Mouse (Mus musculus): ENCODE results near the gene H2afx. TPM values are rescaled to one million over a fixed set of nuclear protein-coding genes. Genes with fewer than 3 reads are reported as not detected.

The H2afx gene
- polyA plus RNA-seq (2015; fragmentation: Nextera tagmentation; extraction: Ambion mirVana), result 62.3 and 83.5 TPM in 2 replicates

DNA sequence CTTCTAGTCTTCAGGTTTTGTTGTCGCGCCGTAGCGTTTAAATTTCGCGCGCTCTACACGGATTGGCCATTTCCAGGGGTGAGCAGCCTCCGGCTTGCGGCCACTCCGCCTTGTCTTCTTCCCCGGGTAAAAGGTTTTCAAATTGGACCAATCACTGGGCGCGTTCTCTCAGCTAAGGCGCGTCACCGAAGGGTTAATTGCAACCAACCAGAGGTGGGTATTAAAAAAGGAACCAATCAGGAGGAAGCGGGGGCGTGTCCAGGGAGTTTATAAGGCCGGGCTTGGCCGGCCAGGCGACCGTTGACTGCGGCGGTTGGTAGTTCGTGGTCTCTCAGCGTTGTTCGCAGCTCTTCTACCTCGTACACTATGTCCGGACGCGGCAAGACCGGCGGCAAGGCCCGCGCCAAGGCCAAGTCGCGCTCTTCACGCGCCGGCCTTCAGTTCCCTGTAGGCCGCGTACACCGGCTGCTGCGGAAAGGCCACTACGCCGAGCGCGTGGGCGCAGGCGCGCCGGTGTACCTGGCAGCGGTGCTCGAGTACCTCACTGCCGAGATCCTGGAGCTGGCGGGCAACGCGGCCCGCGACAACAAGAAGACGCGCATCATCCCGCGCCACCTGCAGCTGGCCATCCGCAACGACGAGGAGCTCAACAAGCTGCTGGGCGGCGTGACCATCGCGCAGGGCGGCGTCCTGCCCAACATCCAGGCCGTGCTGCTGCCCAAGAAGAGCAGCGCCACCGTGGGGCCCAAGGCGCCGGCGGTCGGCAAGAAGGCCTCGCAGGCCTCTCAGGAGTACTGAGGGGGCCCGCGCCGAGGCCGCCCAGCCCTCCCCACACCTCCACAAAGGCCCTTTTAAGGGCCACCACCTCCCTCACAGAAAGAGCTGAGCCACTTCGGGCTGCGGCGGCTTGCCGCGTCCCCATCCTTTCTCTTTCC, at the start of gene H2afx:
H2afx (plus strand) TSS at position 299 of the 935 bp plus-strand sequence.

DNA sequence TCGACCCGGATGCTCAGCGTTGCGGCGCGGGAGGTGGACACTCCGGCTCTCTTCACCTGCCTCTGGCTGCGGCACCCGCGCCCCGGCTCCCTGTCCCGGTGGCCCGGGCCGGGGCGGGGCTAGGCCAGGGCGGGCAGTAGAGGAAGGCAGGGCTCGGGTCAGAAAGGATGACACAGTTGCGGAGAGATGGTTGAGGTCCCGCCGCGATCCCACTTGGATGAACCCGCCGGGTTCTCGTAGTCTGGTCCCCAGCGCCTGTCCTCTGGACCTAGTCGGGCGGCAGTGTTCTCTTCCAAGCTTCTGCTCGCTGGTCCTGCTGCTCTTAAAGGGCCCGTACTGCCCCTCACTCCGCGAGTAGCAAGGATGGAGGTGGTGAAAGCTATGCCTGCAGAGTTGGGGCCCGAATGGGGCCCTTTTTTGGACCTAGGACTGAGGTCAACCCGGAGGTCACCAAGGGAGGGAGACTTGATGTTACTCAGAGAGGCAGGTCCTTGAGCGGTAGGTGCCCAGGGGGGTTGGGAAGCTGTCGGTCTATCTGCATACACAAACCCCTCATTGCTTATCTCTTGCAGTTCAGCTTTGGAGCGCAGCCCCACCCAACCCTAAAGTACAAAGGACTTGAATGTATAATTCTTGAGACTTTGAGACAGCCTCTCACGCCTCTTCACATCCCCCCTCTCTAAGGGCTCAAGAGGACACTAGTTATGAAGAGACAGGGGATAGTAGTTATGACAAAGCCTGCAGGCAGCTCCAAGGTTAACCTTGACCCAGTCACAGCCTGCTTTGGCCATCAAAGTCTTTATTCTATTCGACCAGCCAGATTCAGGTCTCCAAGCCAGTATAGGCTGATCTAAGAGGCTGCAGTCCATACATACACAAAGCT, 46.2 kb upstream of the H2afx start, which contains the start of gene Abcg4:
Abcg4 (minus strand) TSS at position 540 of the 883 bp plus-strand sequence.

DNA sequence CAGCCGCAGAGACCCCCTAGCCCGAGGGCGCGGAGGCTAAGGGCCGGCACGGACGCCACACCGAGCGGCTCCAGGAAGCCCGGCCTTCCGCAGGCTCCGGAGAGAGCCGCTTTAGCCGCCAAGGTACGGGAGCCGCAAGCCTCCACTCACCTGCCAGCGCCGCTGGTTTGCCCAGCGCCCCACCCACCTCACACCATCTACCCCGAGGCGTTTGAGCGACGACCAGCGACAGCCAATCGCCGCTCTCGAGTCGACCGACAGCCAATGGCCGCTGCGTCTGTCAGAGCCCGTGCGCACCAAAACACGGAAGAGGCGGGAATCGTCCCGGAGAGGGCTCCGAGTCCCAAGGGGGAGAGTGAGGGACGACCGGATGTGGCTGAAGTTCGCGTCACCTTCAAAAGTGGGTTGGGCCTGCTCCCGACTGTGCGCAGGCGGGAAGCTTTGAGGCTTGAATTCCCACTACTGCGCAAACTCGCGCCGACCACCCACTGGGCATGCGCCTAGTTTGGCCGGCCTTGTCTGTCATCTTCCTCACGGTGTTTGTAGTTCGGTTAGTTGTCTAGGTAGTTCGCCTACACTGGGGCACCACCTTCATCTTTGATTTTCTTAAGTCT, 28.9 kb upstream of the H2afx start, which contains the start of gene Hinfp:
Hinfp (minus strand) TSS at position 206 of the 614 bp plus-strand sequence.

DNA sequence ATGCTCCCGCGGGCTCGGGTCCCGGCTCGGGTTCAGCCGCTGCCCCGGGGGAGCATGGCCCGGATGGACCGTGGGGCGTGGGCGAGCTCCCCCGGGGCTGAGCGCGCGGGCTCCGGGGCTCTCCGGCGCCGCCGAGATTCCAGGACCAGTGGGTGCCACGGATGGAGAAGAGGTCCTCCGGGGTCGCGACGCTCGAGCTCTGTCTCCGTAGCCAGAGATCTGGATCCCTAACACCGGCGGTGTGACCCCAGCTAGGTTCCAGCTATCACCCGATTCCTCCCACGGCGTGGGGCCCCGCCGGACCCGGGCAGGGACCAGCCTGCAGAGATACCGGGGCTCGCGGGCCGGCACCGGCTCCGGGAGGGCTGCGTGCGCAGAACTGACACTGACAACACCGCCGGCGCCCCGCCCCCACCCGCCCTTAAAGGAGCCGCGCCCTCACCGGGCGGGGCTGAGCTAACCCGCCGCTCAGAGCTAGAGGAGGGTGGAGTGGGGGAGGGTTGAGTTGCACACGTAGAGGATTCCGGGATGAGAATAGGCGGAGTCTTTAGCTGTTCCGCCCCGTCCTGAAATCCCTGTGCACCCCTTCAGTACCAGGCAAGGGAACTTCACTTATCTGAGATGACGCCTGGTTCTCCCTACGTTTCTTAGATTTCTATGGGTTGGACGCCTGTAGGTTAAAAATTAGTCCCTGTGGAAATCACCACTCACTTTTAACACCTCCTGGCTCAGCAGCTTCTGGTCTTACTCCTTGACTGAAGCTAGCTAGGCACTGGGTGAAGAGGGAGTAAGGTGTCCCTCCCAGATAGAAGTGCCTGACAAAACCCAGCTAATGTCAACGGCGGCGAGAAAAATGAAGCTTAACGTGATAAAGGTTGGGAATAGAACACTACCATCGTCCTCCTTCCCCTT, 14.4 kb upstream of the H2afx start, which contains the start of gene C2cd2l:
C2cd2l (minus strand) TSS at position 399 of the 912 bp plus-strand sequence.

DNA sequence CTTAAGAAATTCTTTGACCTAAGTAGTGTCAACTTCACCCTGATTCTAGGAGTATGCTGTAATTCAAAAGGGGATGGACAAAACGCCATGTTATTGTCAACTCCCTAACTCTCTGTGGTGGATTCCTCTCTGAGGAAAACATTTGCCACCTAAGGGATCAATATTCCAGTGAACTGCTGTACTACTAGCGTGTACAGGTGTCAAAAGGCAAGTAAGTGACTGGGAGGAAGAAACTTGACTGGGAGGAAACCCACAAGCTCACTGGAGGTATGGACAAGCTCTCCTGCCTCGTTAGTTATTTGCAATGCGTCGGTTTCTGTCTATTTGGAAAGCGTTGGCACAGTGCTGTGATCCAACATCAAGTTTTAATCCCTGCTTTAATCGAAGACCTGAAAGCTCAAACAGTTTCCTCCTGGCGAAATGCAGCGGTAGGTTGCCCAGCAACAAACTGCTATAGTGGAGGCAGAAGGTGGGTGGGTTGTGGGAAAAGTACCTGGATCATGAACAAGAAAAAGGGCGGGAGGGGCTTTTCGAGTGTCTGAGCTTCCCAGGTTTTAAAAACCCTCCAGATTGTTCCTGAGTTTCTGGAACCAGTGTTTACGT, 8.6 kb upstream of the H2afx start, which contains the start of gene Dpagt1:
Dpagt1 (plus strand) TSS at position 252 of the 603 bp plus-strand sequence.

DNA sequence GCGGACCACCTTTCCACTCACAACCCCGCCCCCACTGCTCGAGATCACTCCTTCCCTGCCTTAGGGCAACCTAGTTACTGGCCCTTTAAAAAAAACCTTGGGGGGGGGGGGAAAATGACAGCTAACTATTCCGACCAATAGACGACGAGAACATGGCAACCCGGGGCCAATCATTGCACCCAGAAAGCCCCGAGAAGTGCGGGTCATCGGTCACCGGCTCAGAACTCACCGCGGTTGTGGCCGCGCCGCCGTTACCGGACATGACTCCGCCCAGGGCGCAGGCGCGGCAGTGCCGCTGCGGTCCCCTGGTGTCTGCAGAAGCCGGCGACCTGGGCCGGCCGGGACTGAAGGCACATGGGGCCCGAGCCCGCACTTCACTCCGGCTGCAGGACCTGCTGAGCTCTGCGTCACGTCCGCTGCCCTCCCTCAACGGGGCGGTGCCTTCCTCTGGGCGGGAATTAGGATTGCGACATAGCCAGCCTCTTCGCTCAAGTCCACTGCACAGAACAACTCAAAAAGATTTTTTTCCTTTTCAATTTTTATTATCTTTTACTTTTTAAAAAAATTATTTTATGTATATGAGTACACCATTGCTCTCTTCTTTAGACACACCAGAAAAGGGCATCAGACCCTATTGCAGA, 9.4 kb downstream of the H2afx start, which contains the start of gene Hmbs:
Hmbs (minus strand) TSS at position 448 of the 641 bp plus-strand sequence.

DNA sequence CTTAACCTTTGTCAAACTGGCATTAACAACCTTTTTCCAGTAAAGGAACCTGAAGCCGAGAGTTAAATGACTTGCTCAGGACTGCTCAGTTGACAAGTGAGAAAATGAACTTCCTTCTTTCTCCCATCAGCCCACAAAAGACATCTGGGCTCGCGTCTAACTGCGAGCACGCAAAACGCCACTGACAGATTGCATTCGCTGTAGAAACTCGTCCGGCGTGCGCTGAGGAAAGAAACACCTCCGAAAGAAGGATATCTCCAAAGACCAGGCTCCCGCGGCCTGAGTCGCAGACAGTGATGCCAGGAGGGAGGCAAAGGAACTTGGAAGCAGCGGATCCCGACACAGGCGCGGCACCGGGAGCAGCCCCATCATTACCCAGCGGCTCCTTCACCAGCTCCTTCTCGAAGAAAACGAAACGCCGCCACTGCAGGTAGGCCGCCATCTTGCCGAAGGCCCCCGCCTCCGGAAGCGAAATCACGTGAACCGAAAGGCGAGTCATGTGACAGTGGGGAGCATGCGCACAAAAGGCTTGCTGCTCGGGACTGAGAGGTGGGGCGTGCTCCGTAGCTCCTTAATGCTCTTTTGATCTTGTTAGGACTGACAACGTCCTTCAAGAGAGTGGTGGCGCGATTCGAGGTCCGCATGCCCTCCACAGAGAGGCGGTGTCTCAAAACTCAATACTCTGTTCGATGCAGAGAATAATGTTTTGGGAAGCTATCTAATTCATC, 26.9 kb downstream of the H2afx start, which contains the start of gene Vps11:
Vps11 (minus strand) TSS at position 481 of the 728 bp plus-strand sequence.

DNA sequence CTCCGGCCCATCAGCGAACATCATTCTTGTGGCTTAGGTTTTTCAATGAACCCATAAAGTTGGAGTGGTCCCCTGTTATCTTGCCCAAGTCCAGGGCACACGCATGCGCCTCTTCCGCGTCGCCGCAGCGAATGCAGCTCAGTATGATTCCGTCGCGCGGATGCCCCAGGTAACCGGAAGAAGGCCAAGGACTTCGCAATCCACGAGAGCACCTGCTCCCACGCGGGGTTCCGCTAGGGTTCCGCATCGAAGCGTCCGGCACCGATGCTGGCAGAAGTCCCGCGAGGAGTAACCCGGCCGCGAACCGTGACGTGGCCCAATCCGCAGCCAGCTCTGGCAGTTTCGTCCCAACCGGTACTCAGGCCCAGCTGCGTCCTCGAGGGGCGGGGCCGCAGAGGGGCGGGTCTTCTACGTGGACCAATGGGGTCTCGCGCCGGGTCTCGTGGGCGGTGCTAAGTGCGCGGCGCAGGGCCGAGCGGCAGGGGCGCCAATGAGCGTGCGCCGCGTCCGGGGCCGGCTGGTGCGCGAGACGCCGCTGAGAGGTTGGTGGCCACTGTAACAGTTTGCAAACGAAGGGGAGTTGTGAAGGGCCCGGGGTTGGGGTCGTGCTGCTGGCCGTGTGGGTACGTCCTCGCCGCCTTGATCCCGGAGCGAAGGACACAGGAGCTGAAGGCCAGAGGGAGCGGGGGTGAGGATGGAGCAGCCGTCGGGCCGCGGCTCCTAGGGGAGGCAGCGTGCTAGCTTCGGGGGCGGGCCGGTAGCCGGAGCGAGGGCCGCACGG, 44.8 kb downstream of the H2afx start, which contains the start of gene Hyou1:
Hyou1 (plus strand) TSS at position 437 of the 781 bp plus-strand sequence.

Small RNA genes lying within 50 kb of the gene (microRNA-seq; reads per million reads assigned to microRNA genes)
- not detected for gene Gm44335

Other genes with a start within 250 kb of the H2afx start
- not detected in 2 replicates for gene Mfrp, start 233.0 kb upstream of the H2afx start, polyA plus RNA-seq (2015; fragmentation: Nextera tagmentation; extraction: Ambion mirVana)
- 7.2 and 7.8 TPM in 2 replicates for gene C1qtnf5, start 227.4 kb upstream of the H2afx start, polyA plus RNA-seq (2015; fragmentation: Nextera tagmentation; extraction: Ambion mirVana)
- gene Gm49380, start 221.2 kb upstream of the H2afx start, polyA plus RNA-seq (2015; fragmentation: Nextera tagmentation; extraction: Ambion mirVana), result not detected in 2 replicates
- 27.9 and 28.3 TPM in 2 replicates for gene Rnf26, start 221.2 kb upstream of the H2afx start, polyA plus RNA-seq (2015; fragmentation: Nextera tagmentation; extraction: Ambion mirVana)
- 88.6 and 96.6 TPM in 2 replicates for gene Mcam, start 200.2 kb upstream of the H2afx start, polyA plus RNA-seq (2015; fragmentation: Nextera tagmentation; extraction: Ambion mirVana)
- gene Cbl, start 100.6 kb upstream of the H2afx start, polyA plus RNA-seq (2015; fragmentation: Nextera tagmentation; extraction: Ambion mirVana), result 7.7 and 7.9 TPM in 2 replicates
- gene Ccdc153, start 94.0 kb upstream of the H2afx start, polyA plus RNA-seq (2015; fragmentation: Nextera tagmentation; extraction: Ambion mirVana), result not detected in 2 replicates
- not detected in 2 replicates for gene Pdzd3, start 83.2 kb upstream of the H2afx start, polyA plus RNA-seq (2015; fragmentation: Nextera tagmentation; extraction: Ambion mirVana)
- gene Nlrx1, start 66.1 kb upstream of the H2afx start, polyA plus RNA-seq (2015; fragmentation: Nextera tagmentation; extraction: Ambion mirVana), result 11.7 and 13.2 TPM in 2 replicates
- gene Abcg4, start 46.1 kb upstream of the H2afx start, polyA plus RNA-seq (2015; fragmentation: Nextera tagmentation; extraction: Ambion mirVana), result 1.2 and 1.5 TPM in 2 replicates
- gene Hinfp, start 29.0 kb upstream of the H2afx start, polyA plus RNA-seq (2015; fragmentation: Nextera tagmentation; extraction: Ambion mirVana), result 9.8 and 10.6 TPM in 2 replicates
- gene C2cd2l, start 14.4 kb upstream of the H2afx start, polyA plus RNA-seq (2015; fragmentation: Nextera tagmentation; extraction: Ambion mirVana), result 9.5 and 10.0 TPM in 2 replicates
- gene Dpagt1, start 8.7 kb upstream of the H2afx start, polyA plus RNA-seq (2015; fragmentation: Nextera tagmentation; extraction: Ambion mirVana), result 20.0 and 21.4 TPM in 2 replicates
- gene Hmbs, start 9.5 kb downstream of the H2afx start, polyA plus RNA-seq (2015; fragmentation: Nextera tagmentation; extraction: Ambion mirVana), result 55.1 and 55.2 TPM in 2 replicates
- 14.4 and 16.1 TPM in 2 replicates for gene Vps11, start 27.0 kb downstream of the H2afx start, polyA plus RNA-seq (2015; fragmentation: Nextera tagmentation; extraction: Ambion mirVana)
- 10.8 and 13.7 TPM in 2 replicates for gene Hyou1, start 44.8 kb downstream of the H2afx start, polyA plus RNA-seq (2015; fragmentation: Nextera tagmentation; extraction: Ambion mirVana)
- gene Slc37a4, start 62.2 kb downstream of the H2afx start, polyA plus RNA-seq (2015; fragmentation: Nextera tagmentation; extraction: Ambion mirVana), result 10.6 and 11.6 TPM in 2 replicates
- 1,915 and 2,054 TPM in 2 replicates for gene Rps25, start 72.4 kb downstream of the H2afx start, polyA plus RNA-seq (2015; fragmentation: Nextera tagmentation; extraction: Ambion mirVana)
- 76.5 and 84.1 TPM in 2 replicates for gene Trappc4, start 72.9 kb downstream of the H2afx start, polyA plus RNA-seq (2015; fragmentation: Nextera tagmentation; extraction: Ambion mirVana)
- 12.5 TPM in 2 replicates for gene Ccdc84, start 83.9 kb downstream of the H2afx start, polyA plus RNA-seq (2015; fragmentation: Nextera tagmentation; extraction: Ambion mirVana)
- gene Foxr1, start 106.4 kb downstream of the H2afx start, polyA plus RNA-seq (2015; fragmentation: Nextera tagmentation; extraction: Ambion mirVana), result not detected in 2 replicates
- gene Upk2, start 120.3 kb downstream of the H2afx start, polyA plus RNA-seq (2015; fragmentation: Nextera tagmentation; extraction: Ambion mirVana), result 661 and 670 TPM in 2 replicates
- 6.9 and 7.5 TPM in 2 replicates for gene Bcl9l, start 148.1 kb downstream of the H2afx start, polyA plus RNA-seq (2015; fragmentation: Nextera tagmentation; extraction: Ambion mirVana)
- 0.13 and 0.19 TPM in 2 replicates for gene Cxcr5, start 227.2 kb downstream of the H2afx start, polyA plus RNA-seq (2015; fragmentation: Nextera tagmentation; extraction: Ambion mirVana)

All from urinary bladder, postnatal 0 days (tissue).